Mouse (Mus musculus): ENCODE measurements around the gene Uso1. TPM values are rescaled to one million over a fixed set of nuclear protein-coding genes. Genes with fewer than 3 reads are reported as not detected.

The Uso1 gene
- polyA plus RNA-seq, 1 experiment = 46.2 TPM

- H3K4me1 ChIP-seq (ENCODE audit: control insufficient read depth, insufficient read depth, low read length) = peaks cover 4% of the 10 kb centered on the region
- TF ChIP-seq CTCF (IDR thresholded peaks at IDR 0.05; ENCODE audit: extremely low read depth, insufficient read depth, low read length) (no peak), POLR2A (IDR thresholded peaks at IDR 0.05; ENCODE audit: extremely low read depth, insufficient read depth, low read length) (no peak)
- H3K4me3 ChIP-seq (ENCODE audit: insufficient read depth, low read length) = peak overlapping the region; percentile 65
- H3K27ac ChIP-seq (ENCODE audit: insufficient read depth, low read length) = no peak overlapping the region; the same call in 1 of the 2 replicates
These were observed 419 bp downstream of the Uso1 start for GRCm38 (mm10) chr5:92138093-92138621.

GRCm38 (mm10) chr5:92139191-92139590 lies 1.5 kb downstream of the Uso1 start:
- peaks cover 4% of the 10 kb centered on the region for H3K4me1 ChIP-seq (ENCODE audit: control insufficient read depth, insufficient read depth, low read length)
- H3K27ac ChIP-seq (ENCODE audit: insufficient read depth, low read length) = no peak overlapping the region
- peak overlapping the region; percentile 65; the same call in 1 of the 2 replicates for H3K4me3 ChIP-seq (ENCODE audit: insufficient read depth, low read length)
- TF ChIP-seq CTCF (IDR thresholded peaks at IDR 0.05; ENCODE audit: extremely low read depth, insufficient read depth, low read length) (no peak), POLR2A (IDR thresholded peaks at IDR 0.05; ENCODE audit: extremely low read depth, insufficient read depth, low read length) (no peak)

- Histone ChIP-seq H3K27ac (ENCODE audit: insufficient read depth, low read length) (no peak overlapping the region), H3K4me1 (ENCODE audit: control insufficient read depth, insufficient read depth, low read length) (peaks cover 6% of the 10 kb centered on the region), H3K4me3 (ENCODE audit: insufficient read depth, low read length) (no peak overlapping the region)
- TF ChIP-seq CTCF (IDR thresholded peaks at IDR 0.05; ENCODE audit: extremely low read depth, insufficient read depth, low read length) = no peak
- TF ChIP-seq POLR2A (IDR thresholded peaks at IDR 0.05; ENCODE audit: extremely low read depth, insufficient read depth, low read length) = no peak
These were observed 4.0 kb downstream of the Uso1 start for GRCm38 (mm10) chr5:92141696-92142095.

GRCm38 (mm10) chr5:92142481-92142880 lies 4.7 kb downstream of the Uso1 start:
- Histone ChIP-seq H3K4me3 (ENCODE audit: insufficient read depth, low read length) (no peak overlapping the region), H3K4me1 (ENCODE audit: control insufficient read depth, insufficient read depth, low read length) (peaks cover 6% of the 10 kb centered on the region), H3K27ac (ENCODE audit: insufficient read depth, low read length) (no peak overlapping the region)
- TF ChIP-seq CTCF (IDR thresholded peaks at IDR 0.05; ENCODE audit: extremely low read depth, insufficient read depth, low read length) (no peak), POLR2A (IDR thresholded peaks at IDR 0.05; ENCODE audit: extremely low read depth, insufficient read depth, low read length) (no peak)

GRCm38 (mm10) chr5:92143665-92144064 lies 5.9 kb downstream of the Uso1 start:
- TF ChIP-seq POLR2A (IDR thresholded peaks at IDR 0.05; ENCODE audit: extremely low read depth, insufficient read depth, low read length) (no peak), CTCF (IDR thresholded peaks at IDR 0.05; ENCODE audit: extremely low read depth, insufficient read depth, low read length) (no peak)

GRCm38 (mm10) chr5:92144954-92145708 lies 7.4 kb downstream of the Uso1 start:
- Histone ChIP-seq H3K4me1 (ENCODE audit: control insufficient read depth, insufficient read depth, low read length) (0 out of 2 replicates have a peak, but pooled peaks cover 2% of the 10 kb centered on the region), H3K27ac (ENCODE audit: insufficient read depth, low read length) (no peak overlapping the region), H3K4me3 (ENCODE audit: insufficient read depth, low read length) (no peak overlapping the region)
- no peak for TF ChIP-seq POLR2A (IDR thresholded peaks at IDR 0.05; ENCODE audit: extremely low read depth, insufficient read depth, low read length)
- TF ChIP-seq CTCF (IDR thresholded peaks at IDR 0.05; ENCODE audit: extremely low read depth, insufficient read depth, low read length) = no peak

More at GRCm38 (mm10) chr5:92143665-92144064, 5.9 kb downstream of the Uso1 start:
- Histone ChIP-seq H3K27ac (ENCODE audit: insufficient read depth, low read length) (no peak overlapping the region), H3K4me3 (ENCODE audit: insufficient read depth, low read length) (no peak overlapping the region), H3K4me1 (ENCODE audit: control insufficient read depth, insufficient read depth, low read length) (peaks cover 6% of the 10 kb centered on the region)

GRCm38 (mm10) chr5:92148248-92148647 lies 10.5 kb downstream of the Uso1 start:
- Histone ChIP-seq H3K27ac (ENCODE audit: insufficient read depth, low read length) (no peak overlapping the region), H3K4me3 (ENCODE audit: insufficient read depth, low read length) (no peak overlapping the region), H3K4me1 (ENCODE audit: control insufficient read depth, insufficient read depth, low read length) (0 out of 2 replicates have a peak, but pooled peaks cover 2% of the 10 kb centered on the region)
- TF ChIP-seq POLR2A (IDR thresholded peaks at IDR 0.05; ENCODE audit: extremely low read depth, insufficient read depth, low read length) (no peak), CTCF (IDR thresholded peaks at IDR 0.05; ENCODE audit: extremely low read depth, insufficient read depth, low read length) (no peak)

GRCm38 (mm10) chr5:92149330-92149982 lies 11.7 kb downstream of the Uso1 start:
- H3K4me3 ChIP-seq (ENCODE audit: insufficient read depth, low read length) = no peak overlapping the region
- 0 out of 2 replicates have a peak, but pooled peaks cover 2% of the 10 kb centered on the region for H3K4me1 ChIP-seq (ENCODE audit: control insufficient read depth, insufficient read depth, low read length)
- TF ChIP-seq CTCF (IDR thresholded peaks at IDR 0.05; ENCODE audit: extremely low read depth, insufficient read depth, low read length) (no peak), POLR2A (IDR thresholded peaks at IDR 0.05; ENCODE audit: extremely low read depth, insufficient read depth, low read length) (no peak)
- H3K27ac ChIP-seq (ENCODE audit: insufficient read depth, low read length) = no peak overlapping the region

GRCm38 (mm10) chr5:92154861-92155260 lies 17.1 kb downstream of the Uso1 start:
- no peaks in the 10 kb centered on the region; the same call in 1 of the 2 replicates for H3K4me1 ChIP-seq (ENCODE audit: control insufficient read depth, insufficient read depth, low read length)

More at GRCm38 (mm10) chr5:92154861-92155260, 17.1 kb downstream of the Uso1 start:
- H3K4me3 ChIP-seq (ENCODE audit: insufficient read depth, low read length) = no peak overlapping the region
- no peak overlapping the region for H3K27ac ChIP-seq (ENCODE audit: insufficient read depth, low read length)
- TF ChIP-seq CTCF (IDR thresholded peaks at IDR 0.05; ENCODE audit: extremely low read depth, insufficient read depth, low read length) (no peak), POLR2A (IDR thresholded peaks at IDR 0.05; ENCODE audit: extremely low read depth, insufficient read depth, low read length) (no peak)
